Mouse (Mus musculus) megakaryocyte, embryonic 14.5 days (primary cell): Measurements from ENCODE around the gene Mob3b.

Experiments
- FLI1 ChIP-seq: IDR thresholded peaks from 2 replicates; pipeline ENCODE4 v1.6.1; 2012; ENCODE audit warnings: low read length, inconsistent platforms, mixed read lengths
- GATA1 ChIP-seq: IDR thresholded peaks from 3 replicates; pipeline ENCODE4 v1.6.1; 2012; ENCODE audit warnings: mixed read lengths, low read length, inconsistent platforms, borderline replicate concordance

GRCm38 (mm10) chr4:35115933-35116332 lies 41.4 kb downstream of the Mob3b start:
- TF ChIP-seq GATA1 (no peak), FLI1 (no peak)
